Mouse (Mus musculus): ENCODE measurements around the gene Nup205. TPM values are rescaled to one million over a fixed set of nuclear protein-coding genes. Genes with fewer than 3 reads are reported as not detected.
A peak's percentile ranks its signal among the peaks of the same experiment; 100 is the strongest.

Gene Nup205
- polyA plus RNA-seq, 1 experiment, result not detected

GRCm38 (mm10) chr6:35255017-35255416, 77.8 kb downstream of the Nup205 start:
- 71% methylated on average over 12 of the region's 12 CpGs for WGBS

GRCm38 (mm10) chr6:35256691-35257090, 79.5 kb downstream of the Nup205 start:
- Histone ChIP-seq H3K4me3 (ENCODE audit: insufficient read depth, low read depth, low read length) (no peak overlapping the region), H3K4me1 (ENCODE audit: control insufficient read depth, insufficient read depth, low read length) (peaks cover 23% of the 10 kb centered on the region), H3K27ac (ENCODE audit: insufficient read depth, low read depth, low read length) (peak overlapping the region; percentile 21; the same call in 1 of the 2 replicates)
- TF ChIP-seq POLR2A (IDR thresholded peaks at IDR 0.05; ENCODE audit: insufficient read depth, low read depth, low read length) (no peak), CTCF (IDR thresholded peaks at IDR 0.05; ENCODE audit: insufficient read depth, low read depth, low read length) (no peak)
- WGBS, result 37% methylated on average over 7 of the region's 7 CpGs

More at GRCm38 (mm10) chr6:35255017-35255416, 77.8 kb downstream of the Nup205 start:
- TF ChIP-seq POLR2A (IDR thresholded peaks at IDR 0.05; ENCODE audit: insufficient read depth, low read depth, low read length), result no peak
- no peak for TF ChIP-seq CTCF (IDR thresholded peaks at IDR 0.05; ENCODE audit: insufficient read depth, low read depth, low read length)
- Histone ChIP-seq H3K4me3 (ENCODE audit: insufficient read depth, low read depth, low read length) (no peak overlapping the region), H3K27ac (ENCODE audit: insufficient read depth, low read depth, low read length) (no peak overlapping the region), H3K4me1 (ENCODE audit: control insufficient read depth, insufficient read depth, low read length) (peaks cover 19% of the 10 kb centered on the region)

- Histone ChIP-seq H3K27ac (ENCODE audit: insufficient read depth, low read depth, low read length) (no peak overlapping the region), H3K4me1 (ENCODE audit: control insufficient read depth, insufficient read depth, low read length) (peaks cover 23% of the 10 kb centered on the region), H3K4me3 (ENCODE audit: insufficient read depth, low read depth, low read length) (no peak overlapping the region)
- no peak for TF ChIP-seq POLR2A (IDR thresholded peaks at IDR 0.05; ENCODE audit: insufficient read depth, low read depth, low read length)
- WGBS, result 89% methylated on average over 13 of the region's 13 CpGs
Observed at GRCm38 (mm10) chr6:35257626-35258190, 80.5 kb downstream of the Nup205 start.

GRCm38 (mm10) chr6:35258922-35259321, 81.7 kb downstream of the Nup205 start:
- Histone ChIP-seq H3K4me1 (ENCODE audit: control insufficient read depth, insufficient read depth, low read length) (peaks cover 23% of the 10 kb centered on the region), H3K27ac (ENCODE audit: insufficient read depth, low read depth, low read length) (no peak overlapping the region), H3K4me3 (ENCODE audit: insufficient read depth, low read depth, low read length) (no peak overlapping the region)
- 91% methylated on average over 2 of the region's 2 CpGs for WGBS
- TF ChIP-seq POLR2A (IDR thresholded peaks at IDR 0.05; ENCODE audit: insufficient read depth, low read depth, low read length), result no peak
- TF ChIP-seq CTCF (IDR thresholded peaks at IDR 0.05; ENCODE audit: insufficient read depth, low read depth, low read length), result no peak

GRCm38 (mm10) chr6:35259526-35259925, 82.3 kb downstream of the Nup205 start:
- no peak for TF ChIP-seq CTCF (IDR thresholded peaks at IDR 0.05; ENCODE audit: insufficient read depth, low read depth, low read length)
- TF ChIP-seq POLR2A (IDR thresholded peaks at IDR 0.05; ENCODE audit: insufficient read depth, low read depth, low read length), result no peak
- Histone ChIP-seq H3K27ac (ENCODE audit: insufficient read depth, low read depth, low read length) (no peak overlapping the region), H3K4me3 (ENCODE audit: insufficient read depth, low read depth, low read length) (no peak overlapping the region), H3K4me1 (ENCODE audit: control insufficient read depth, insufficient read depth, low read length) (peaks cover 20% of the 10 kb centered on the region)
- WGBS, result 63% methylated on average over 5 of the region's 5 CpGs

- Histone ChIP-seq H3K27ac (ENCODE audit: insufficient read depth, low read depth, low read length) (no peak overlapping the region), H3K4me3 (ENCODE audit: insufficient read depth, low read depth, low read length) (no peak overlapping the region), H3K4me1 (ENCODE audit: control insufficient read depth, insufficient read depth, low read length) (peaks cover 14% of the 10 kb centered on the region)
- WGBS, result 53% methylated on average over 7 of the region's 7 CpGs
- TF ChIP-seq POLR2A (IDR thresholded peaks at IDR 0.05; ENCODE audit: insufficient read depth, low read depth, low read length) (no peak), CTCF (IDR thresholded peaks at IDR 0.05; ENCODE audit: insufficient read depth, low read depth, low read length) (no peak)
Observed at GRCm38 (mm10) chr6:35260531-35260930, 83.3 kb downstream of the Nup205 start.

- TF ChIP-seq CTCF (IDR thresholded peaks at IDR 0.05; ENCODE audit: insufficient read depth, low read depth, low read length) (no peak), POLR2A (IDR thresholded peaks at IDR 0.05; ENCODE audit: insufficient read depth, low read depth, low read length) (no peak)
- Histone ChIP-seq H3K4me3 (ENCODE audit: insufficient read depth, low read depth, low read length) (no peak overlapping the region), H3K4me1 (ENCODE audit: control insufficient read depth, insufficient read depth, low read length) (peaks cover 4% of the 10 kb centered on the region), H3K27ac (ENCODE audit: insufficient read depth, low read depth, low read length) (no peak overlapping the region)
- WGBS, result 79% methylated on average over 15 of the region's 15 CpGs
Observed at GRCm38 (mm10) chr6:35265580-35266278, 88.5 kb downstream of the Nup205 start.

- WGBS, result 99% methylated on average over 13 of the region's 13 CpGs
- Histone ChIP-seq H3K27ac (ENCODE audit: insufficient read depth, low read depth, low read length) (no peak overlapping the region), H3K4me3 (ENCODE audit: insufficient read depth, low read depth, low read length) (no peak overlapping the region), H3K4me1 (ENCODE audit: control insufficient read depth, insufficient read depth, low read length) (no peaks in the 10 kb centered on the region)
- TF ChIP-seq POLR2A (IDR thresholded peaks at IDR 0.05; ENCODE audit: insufficient read depth, low read depth, low read length) (no peak), CTCF (IDR thresholded peaks at IDR 0.05; ENCODE audit: insufficient read depth, low read depth, low read length) (no peak)
Observed at GRCm38 (mm10) chr6:35268711-35269110, 91.5 kb downstream of the Nup205 start.

- Histone ChIP-seq H3K4me3 (ENCODE audit: insufficient read depth, low read depth, low read length) (no peak overlapping the region), H3K4me1 (ENCODE audit: control insufficient read depth, insufficient read depth, low read length) (no peaks in the 10 kb centered on the region)
- WGBS, result 69% methylated on average over 13 of the region's 13 CpGs
Observed at GRCm38 (mm10) chr6:35269643-35270042, 92.4 kb downstream of the Nup205 start.

More at GRCm38 (mm10) chr6:35269643-35270042, 92.4 kb downstream of the Nup205 start:
- no peak overlapping the region for H3K27ac ChIP-seq (ENCODE audit: insufficient read depth, low read depth, low read length)
- TF ChIP-seq CTCF (IDR thresholded peaks at IDR 0.05; ENCODE audit: insufficient read depth, low read depth, low read length) (no peak), POLR2A (IDR thresholded peaks at IDR 0.05; ENCODE audit: insufficient read depth, low read depth, low read length) (no peak)
